Mouse (Mus musculus) embryonic fibroblast, embryonic 13.5 days (primary cell): ENCODE data around the gene Ceacam2.
"Not testable (repeated sequence)": the region's sequence is repeated elsewhere in the genome, so short reads cannot be mapped to it uniquely, and the experiment has no call there.

Experiments
- CTCF ChIP-seq: IDR thresholded peaks from 2 replicates; pipeline ENCODE4 v1.5.1; 2011; ENCODE audit warnings: mild to moderate bottlenecking, control low read depth, low read length, moderate library complexity, borderline replicate concordance; ENCODE audit not compliant: insufficient read depth
- POLR2A ChIP-seq: IDR thresholded peaks from 2 replicates; pipeline ENCODE4 v1.6.1; 2011; ENCODE audit warnings: low read depth, mild to moderate bottlenecking, control low read depth, low read length, moderate library complexity

GRCm38 (mm10) chr7:25477752-25478093, 61.9 kb downstream of the Ceacam2 start:
- TF ChIP-seq POLR2A, CTCF: not testable (repeated sequence)
